Mouse (Mus musculus) retina, postnatal 7 days (tissue): ENCODE results near the gene Serpina3f.
"Not testable (repeated sequence)": the region's sequence is repeated elsewhere in the genome, so short reads cannot be mapped to it uniquely, and the experiment has no call there.

Experiments used
- DNase-seq: peaks from one replicate; pipeline ENCODE4 v3.0.0-alpha.2; 2012; ENCODE audit warnings: low read depth, low spot score

Gene Serpina3f

GRCm38 (mm10) chr12:104214445-104214753 lies at the start of gene Serpina3f:
TSS of gene Serpina3f (plus strand) at chr12:104214544.
- no peak for DNase-seq

DNA sequence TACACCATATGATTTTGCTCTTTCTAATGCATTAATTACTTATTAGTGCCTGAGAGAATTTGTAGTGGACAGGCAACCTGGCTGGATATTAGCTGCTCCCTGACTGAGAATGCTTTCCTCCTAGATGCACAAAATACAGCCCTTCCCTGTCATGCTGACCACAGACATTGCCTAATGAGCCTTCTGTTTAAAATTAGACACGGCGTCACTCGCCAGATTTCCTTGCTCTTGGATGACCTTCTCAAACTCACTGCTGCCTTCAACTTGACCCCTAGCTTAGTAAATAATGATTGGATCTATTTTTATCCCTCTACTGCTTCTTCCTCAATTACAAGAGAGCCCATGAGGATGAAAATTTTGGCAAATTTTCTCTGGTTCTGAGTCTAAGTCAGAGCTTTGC lies 39.6 kb upstream of the Serpina3f start:
- no peak for DNase-seq

GRCm38 (mm10) chr12:104175636-104176035 lies 38.7 kb upstream of the Serpina3f start:
- DNase-seq = no peak

DNA sequence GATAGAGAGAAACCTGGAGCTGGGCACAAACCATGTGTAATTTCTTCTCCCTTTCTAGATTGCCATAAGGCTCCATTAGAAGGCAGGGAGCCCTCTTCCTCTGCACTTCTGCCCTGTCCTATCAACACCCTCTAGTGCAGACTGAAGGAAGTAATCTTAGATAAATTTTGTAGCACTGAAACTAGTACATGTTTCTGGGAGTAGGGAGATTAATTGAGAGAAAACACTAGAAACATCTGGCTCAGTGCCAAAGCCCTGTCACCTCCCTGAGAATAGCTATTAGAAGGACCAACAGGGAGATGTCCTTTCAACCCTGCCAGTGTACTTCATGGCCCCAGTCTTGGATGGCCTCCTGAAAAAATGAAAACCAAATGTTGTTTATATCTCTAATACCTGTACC lies 35.8 kb upstream of the Serpina3f start:
- no peak for DNase-seq

DNA sequence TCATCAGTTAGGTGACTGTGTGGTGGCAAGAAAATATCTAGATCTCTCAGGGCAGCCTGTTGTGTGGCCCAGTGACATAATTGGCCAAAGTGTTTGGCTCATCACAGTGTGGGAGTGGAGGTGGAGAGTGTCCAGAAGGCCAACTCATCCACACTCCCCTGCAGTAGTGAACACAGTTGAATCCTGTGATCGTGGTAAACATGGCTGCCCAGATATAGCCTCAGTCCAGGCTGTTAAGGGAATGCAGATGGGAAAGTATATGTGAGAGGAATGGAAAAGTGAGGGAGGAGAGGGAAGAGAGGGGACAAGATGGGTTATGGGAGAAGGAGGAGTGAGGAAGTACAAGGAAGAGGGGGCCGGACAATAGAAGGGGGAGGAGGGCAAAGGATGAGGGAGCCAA lies 35.4 kb upstream of the Serpina3f start:
- no peak for DNase-seq

DNA sequence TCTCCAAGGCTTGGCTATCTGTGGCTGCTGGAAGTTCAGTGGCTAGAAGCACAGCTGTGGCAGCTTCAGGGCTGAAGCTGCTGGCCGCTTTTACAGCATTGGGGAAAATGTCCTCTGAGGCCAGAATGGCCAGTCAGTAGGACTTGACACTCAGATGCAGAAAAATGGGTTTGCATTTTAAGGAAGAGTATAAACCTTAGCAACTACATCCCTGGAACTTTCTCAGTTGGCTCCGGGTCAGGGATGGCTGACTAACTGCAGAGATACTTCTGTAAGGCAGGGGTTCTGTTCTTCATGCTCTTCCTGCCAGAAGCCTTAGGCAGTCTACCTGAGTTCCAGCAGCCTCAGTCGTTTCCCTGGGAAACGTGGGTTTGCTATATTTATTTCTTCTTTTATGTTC lies 29.3 kb upstream of the Serpina3f start:
- no peak for DNase-seq

GRCm38 (mm10) chr12:104186041-104186581 lies 28.2 kb upstream of the Serpina3f start:
- DNase-seq = no peak

DNA sequence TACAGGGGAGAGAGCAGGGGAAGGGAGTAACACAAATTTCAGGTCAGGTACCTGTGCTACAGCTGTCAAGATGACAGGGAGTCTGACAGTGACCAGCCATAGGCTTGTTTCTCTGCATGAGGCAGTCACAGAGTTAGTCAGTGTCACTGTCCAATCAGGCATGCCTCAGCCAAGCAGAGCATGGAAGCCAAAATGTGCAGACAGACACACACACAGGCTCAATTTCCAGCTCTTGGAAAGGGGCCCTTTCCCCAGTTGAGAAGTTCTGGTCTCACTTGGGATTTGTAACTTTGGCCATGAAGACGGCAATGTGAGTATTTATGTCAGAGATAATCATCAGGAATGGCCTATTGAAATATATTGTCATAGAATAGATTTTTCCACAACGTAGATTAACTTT lies 25.1 kb upstream of the Serpina3f start:
- DNase-seq = no peak

DNA sequence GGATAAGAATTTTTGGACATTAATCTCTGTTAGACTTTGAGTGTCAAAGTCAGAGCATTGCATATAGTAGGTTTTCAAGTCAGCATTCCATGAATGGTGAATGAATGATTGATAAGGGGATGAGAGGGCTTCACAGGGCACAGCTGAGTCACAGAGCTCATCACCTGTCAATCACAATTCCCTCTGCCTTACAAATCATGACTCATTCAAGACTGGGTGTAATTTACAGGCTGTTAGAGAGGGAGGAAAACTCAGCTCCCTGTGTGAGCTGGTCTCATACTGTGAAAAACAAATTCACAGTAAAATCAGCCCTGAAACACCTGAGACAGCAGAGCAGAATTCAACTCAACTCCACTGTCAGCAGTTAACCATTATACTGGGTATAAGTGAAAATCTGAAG lies 23.5 kb upstream of the Serpina3f start:
- DNase-seq = no peak

DNA sequence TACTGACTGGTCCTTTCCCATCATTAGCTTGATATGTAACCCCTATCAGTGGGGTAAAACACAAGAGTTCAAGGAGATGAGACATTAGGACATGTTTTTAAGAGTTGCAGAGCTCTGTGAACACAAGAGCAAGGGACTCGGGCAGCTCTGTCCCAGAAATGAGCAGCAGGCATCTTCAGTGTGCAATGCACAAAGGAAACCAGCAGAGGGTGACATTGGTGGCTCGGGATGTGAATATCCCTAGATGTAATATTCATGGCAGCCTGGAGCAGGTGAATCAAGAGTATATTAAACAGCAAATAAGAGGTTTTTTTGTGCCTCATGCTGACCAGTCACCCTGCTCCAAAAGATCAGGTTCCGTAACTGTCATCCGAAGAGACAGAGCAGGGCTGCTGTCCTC lies 5.2 kb upstream of the Serpina3f start:
- DNase-seq = no peak

DNA sequence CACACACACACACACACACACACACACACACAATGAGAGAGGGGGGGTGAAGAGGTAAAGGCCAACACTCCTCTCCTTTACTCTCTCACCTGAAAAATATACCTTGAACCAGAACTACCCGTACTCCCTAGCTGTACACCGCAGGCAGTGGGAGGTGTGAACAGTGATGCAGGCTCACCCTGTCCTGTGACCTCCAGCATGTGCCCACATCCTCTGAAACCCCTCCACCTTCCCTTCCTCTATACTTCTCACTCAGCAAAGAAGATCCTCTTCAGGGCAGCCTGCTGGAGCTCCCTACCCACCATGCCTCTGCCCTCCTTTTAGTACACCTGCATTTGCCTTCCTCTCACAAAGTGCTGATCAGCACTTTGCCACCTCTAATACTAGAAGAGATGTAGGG lies 4.5 kb upstream of the Serpina3f start:
- DNase-seq = no peak

- DNase-seq = no peak
Measured at GRCm38 (mm10) chr12:104213689-104214444, 477 bp upstream of the Serpina3f start.

DNA sequence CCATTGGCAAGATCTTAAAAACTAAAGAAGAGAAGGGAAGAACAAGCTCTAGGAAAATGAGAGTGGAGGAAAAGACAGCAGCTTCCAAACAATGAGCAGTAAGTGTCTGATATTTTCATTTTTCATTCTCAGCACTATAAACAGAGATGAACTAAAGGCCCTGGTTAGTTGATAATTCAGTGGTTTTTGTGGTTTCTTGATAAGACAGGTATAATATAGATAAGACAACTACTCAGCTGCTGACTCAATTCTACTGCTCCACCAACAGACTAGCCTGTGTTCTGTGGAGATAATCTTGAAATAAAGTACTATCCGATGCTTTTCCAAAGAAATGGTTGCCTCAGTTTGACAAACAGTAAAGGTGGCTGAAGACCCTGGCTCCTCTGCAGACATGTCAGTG lies 905 bp downstream of the Serpina3f start:
- no peak for DNase-seq

- DNase-seq = no peak
Measured at GRCm38 (mm10) chr12:104221616-104222015, 7.3 kb downstream of the Serpina3f start.

DNA sequence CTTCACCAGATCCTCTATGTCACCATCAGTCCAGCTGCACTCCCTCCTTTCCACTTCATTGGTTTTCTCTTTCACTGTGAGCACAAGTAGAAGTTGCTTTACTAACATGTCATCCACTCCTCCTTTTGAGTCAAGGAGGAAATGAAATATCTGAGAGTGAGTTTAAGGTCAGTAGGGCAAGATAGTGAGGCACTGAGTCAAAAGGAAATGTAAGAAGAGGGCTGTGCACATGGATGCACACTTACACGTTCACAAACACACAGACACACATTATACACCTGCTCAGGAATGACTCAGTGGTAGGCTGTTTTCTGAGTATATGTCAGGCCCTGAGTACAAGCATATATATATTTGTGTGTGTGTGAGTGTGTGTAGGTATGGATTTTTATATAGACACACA lies 9.3 kb downstream of the Serpina3f start:
- DNase-seq = no peak

GRCm38 (mm10) chr12:104224598-104225300 lies 10.4 kb downstream of the Serpina3f start:
- DNase-seq = no peak

DNA sequence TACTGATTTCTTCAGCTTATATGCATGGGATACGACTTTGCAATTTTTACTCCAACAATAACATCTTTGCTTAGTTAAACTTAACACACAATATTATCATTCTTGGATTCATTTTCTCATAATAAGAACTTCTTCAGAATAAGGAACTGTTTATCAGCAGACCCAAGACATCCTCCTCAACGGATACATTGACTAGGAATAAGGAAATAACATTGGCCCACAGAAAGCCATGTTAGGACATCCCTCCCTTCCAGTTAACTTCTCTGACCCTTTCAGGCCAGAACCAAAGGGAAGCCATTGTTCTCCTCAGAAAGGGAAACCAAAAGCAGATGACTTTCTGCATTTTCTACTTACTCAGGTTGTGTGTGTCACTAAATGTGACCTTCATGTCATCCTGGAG lies 16.4 kb downstream of the Serpina3f start:
- DNase-seq = no peak

DNA sequence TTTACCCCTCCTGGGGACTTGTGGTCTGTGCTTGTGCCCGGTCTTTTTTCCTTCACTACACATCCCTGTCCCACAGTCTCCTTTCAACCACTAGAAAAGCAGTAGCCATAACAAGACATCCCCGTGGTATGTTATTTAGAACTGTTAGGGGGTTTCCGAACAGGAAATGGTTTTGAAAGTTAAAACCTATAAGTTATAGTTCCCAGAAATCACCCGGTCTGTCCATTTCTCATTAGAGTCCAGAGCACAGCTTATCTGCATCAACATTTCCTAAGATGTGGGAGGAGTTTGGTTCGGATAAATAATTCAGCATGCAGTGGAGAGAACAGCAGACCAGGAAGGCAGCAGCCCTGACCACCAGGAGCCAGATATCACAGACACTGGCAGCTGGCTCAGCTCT lies 21.6 kb downstream of the Serpina3f start, which contains the start of gene Serpina3g:
Gene Serpina3g (plus strand): TSS at position 331 of the 400 bp plus-strand sequence.
- no peak for DNase-seq

- DNase-seq = not testable (repeated sequence)
Measured at GRCm38 (mm10) chr12:104238048-104238447, 23.7 kb downstream of the Serpina3f start.

DNA sequence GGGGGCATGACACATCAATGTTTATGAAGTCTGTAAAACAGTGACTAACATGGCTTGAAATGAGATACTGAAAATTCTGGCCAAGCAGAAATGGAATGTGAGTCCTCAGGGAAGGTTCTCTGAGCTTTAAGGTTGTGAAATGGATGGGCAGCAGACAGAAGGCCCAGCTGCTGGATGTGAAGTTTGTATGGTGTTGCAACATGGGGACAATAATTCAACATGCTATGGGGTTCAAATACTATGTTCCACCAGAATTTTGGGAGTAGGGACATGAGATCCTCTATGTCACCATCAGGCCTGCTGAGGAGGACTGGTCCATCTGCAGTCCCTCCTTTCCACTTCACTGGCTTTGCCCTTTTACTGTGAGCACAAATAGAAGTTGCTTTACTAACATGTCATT lies 29.0 kb downstream of the Serpina3f start:
- no peak for DNase-seq

DNA sequence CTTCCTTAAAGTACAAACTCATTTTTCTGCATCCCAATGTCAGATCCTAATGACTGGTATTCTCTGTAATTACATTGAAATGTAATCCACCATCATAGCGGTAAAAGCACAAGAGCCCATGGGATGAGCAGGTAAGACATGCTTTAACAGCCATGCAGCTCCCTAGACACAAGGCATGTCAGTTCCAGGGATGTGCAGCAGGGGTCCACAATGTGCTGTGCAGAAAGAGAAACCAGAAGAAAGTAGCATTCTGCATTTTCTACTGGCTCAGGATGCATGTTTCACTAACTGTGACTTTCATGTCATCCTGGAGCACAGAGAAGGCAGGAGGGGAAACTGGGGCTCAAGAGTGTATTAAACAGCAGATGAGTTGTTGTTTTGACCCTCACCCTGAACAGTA lies 30.7 kb downstream of the Serpina3f start:
- DNase-seq = no peak

GRCm38 (mm10) chr12:104245595-104245994 lies 31.3 kb downstream of the Serpina3f start:
- no peak for DNase-seq

- DNase-seq = no peak
Measured at GRCm38 (mm10) chr12:104247553-104248002, 33.2 kb downstream of the Serpina3f start.
